Comparison of ENCODE assay signal across 8 mouse cellular contexts in the genomic region with DNA sequence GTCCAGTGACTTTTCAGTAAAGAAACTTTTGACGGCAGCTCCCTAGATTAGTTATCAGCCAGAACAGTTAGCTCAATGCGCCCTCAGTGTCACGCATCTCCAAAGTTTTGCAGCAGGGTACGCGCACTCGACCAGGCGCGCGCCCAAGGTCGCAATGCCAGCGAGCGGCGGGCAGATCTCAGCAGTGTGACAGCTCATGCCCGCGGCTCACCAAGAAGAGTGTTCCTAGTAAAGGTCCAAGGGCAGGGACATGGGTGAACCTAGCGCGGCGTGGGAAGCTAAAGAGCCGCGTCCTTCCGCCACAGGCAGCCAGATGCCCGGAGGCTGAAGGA. TPM values are rescaled to one million over a fixed set of nuclear protein-coding genes. Genes with fewer than 3 reads are reported as not detected.
A peak's percentile ranks its signal among the peaks of the same experiment; 100 is the strongest.
DNase-seq lines count a peak whose midpoint lies in the region; ATAC-seq and TF ChIP-seq lines count a peak whose summit lies in the region.

No protein-coding gene starts in this region.

- DNase-seq in heart, adult 2 months: no peak
- DNase-seq in heart, adult 9 months (ENCODE audit: low spot score in 2 of 2): no peak
- DNase-seq in thymus, postnatal 14 days: peak; percentile 71
- no peak for DNase-seq in thymus, postnatal 0 days (ENCODE audit: low spot score)
- no peak for DNase-seq in midbrain, postnatal 0 days (ENCODE audit: low spot score)
- DNase-seq in gastrocnemius, postnatal 10 days: no peak
- DNase-seq in kidney, postnatal 10 days: no peak

- no peak for TF ChIP-seq POLR2A in heart, adult 2 months (IDR thresholded peaks at IDR 0.05; ENCODE audit: insufficient read depth, low read depth, low read length)

- TF ChIP-seq CTCF in heart, adult 2 months (IDR thresholded peaks at IDR 0.05): no peak
- no peak for TF ChIP-seq CTCF in midbrain, postnatal 0 days (IDR thresholded peaks at IDR 0.05)

- H3K36me3 ChIP-seq in heart, adult 2 months (ENCODE audit: control insufficient read depth, insufficient read depth, low read length): no peaks in the 10 kb centered on the region
- no peaks in the 10 kb centered on the region for H3K36me3 ChIP-seq in midbrain, postnatal 0 days (ENCODE audit: insufficient read depth, low read length)

- WGBS in heart, adult 2 months: under 1% methylated on average over 22 of the region's 22 CpGs
- under 1% methylated on average over 22 of the region's 22 CpGs for WGBS in midbrain, postnatal 0 days

- peak; percentile 31 for ATAC-seq in inflammation-experienced regulatory T-cells, adult 6 months
- peak; percentile 45 for ATAC-seq in midbrain, postnatal 0 days (ENCODE audit: low FRiP score)

- peaks cover 3% of the 10 kb centered on the region for H3K4me1 ChIP-seq in heart, adult 2 months (ENCODE audit: control insufficient read depth, insufficient read depth, low read length)
- peaks cover 6% of the 10 kb centered on the region; the same call in 1 of the 2 replicates for H3K4me1 ChIP-seq in midbrain, postnatal 0 days (ENCODE audit: insufficient read depth, low read length)

- TF ChIP-seq EP300 in heart, adult 2 months (IDR thresholded peaks at IDR 0.05; ENCODE audit: insufficient read depth, low read depth, low read length): no peak

- intact Hi-C loops in heart, adult 2 months (cut with DNase I): loop anchor here (1.0 to 5.0 kb wide), 4 partner anchors 22 to 236 kb away; a partner anchor contains a TSS

- H3K79me2 ChIP-seq in heart, adult 2 months (replicated peaks; ENCODE audit: control insufficient read depth, insufficient read depth, low read length): 0 out of 2 replicates have a peak, but pooled peaks cover 1% of the 10 kb centered on the region

- H3K27ac ChIP-seq in heart, adult 2 months: peak overlapping the region; percentile 92
- H3K27ac ChIP-seq in midbrain, postnatal 0 days (ENCODE audit: low read depth, low read length): peak overlapping the region; percentile 72; the same call in 1 of the 2 replicates

- peak overlapping the region; percentile 89 for H3K4me3 ChIP-seq in heart, adult 2 months
- H3K4me3 ChIP-seq in midbrain, postnatal 0 days (ENCODE audit: low read depth, low read length): peak overlapping the region; percentile 50

- H3K9me3 ChIP-seq in midbrain, postnatal 0 days (ENCODE audit: low read length): no peaks in the 10 kb centered on the region

- no peaks in the 10 kb centered on the region for H3K27me3 ChIP-seq in heart, adult 2 months (ENCODE audit: control insufficient read depth, insufficient read depth, low read length)
- H3K27me3 ChIP-seq in midbrain, postnatal 0 days (ENCODE audit: insufficient read depth, low read length): no peaks in the 10 kb centered on the region

- peak overlapping the region; percentile 62 for H3K4me2 ChIP-seq in midbrain, postnatal 0 days (ENCODE audit: low read depth, low read length, poor library complexity, severe bottlenecking)

- peak overlapping the region; percentile 77 for H3K9ac ChIP-seq in heart, adult 2 months (ENCODE audit: low read depth, low read length)
- H3K9ac ChIP-seq in midbrain, postnatal 0 days (replicated peaks; ENCODE audit: low read length, poor library complexity, severe bottlenecking): peak overlapping the region; percentile 55

RNA-seq across cellular contexts. Expression of a gene that starts 0.3 kb away (rescaled TPM):
- 10 to 100 TPM; 65.8 to 79.2 TPM for total RNA-seq in heart, adult 2 months (2021)
- 30.0 and 46.1 TPM in 2 replicates for polyA plus RNA-seq in heart, adult 2 months (2012; rRNA removed)
- 132 and 136 TPM in 2 replicates for polyA plus RNA-seq in thymus, postnatal 0 days (2015; fragmentation: Nextera tagmentation; extraction: Ambion mirVana)
- polyA plus RNA-seq in inflammation-experienced regulatory T-cells, adult 6 months (2017; shearing (Covaris generic)): 10 to 100 TPM; 23.1 to 79.6 (median 36.6) TPM
- total RNA-seq in midbrain, postnatal 0 days (2014; rRNA removed): 8.8 and 16.8 TPM in 2 replicates
- polyA plus RNA-seq in midbrain, postnatal 0 days (2015; fragmentation: Nextera tagmentation; extraction: Ambion mirVana): 24.8 and 24.9 TPM in 2 replicates
- 10 to 100 TPM; 22.2 to 24.1 TPM for total RNA-seq in gastrocnemius, postnatal 10 days (2021)

RNA-seq across cellular contexts. Expression of a gene that starts 0.6 kb away (rescaled TPM):
- under 1 TPM; 0.37 to 0.89 TPM for total RNA-seq in heart, adult 2 months (2021)
- 0.74 and 1.3 TPM in 2 replicates for polyA plus RNA-seq in heart, adult 2 months (2012; rRNA removed)
- 32.2 and 35.4 TPM in 2 replicates for polyA plus RNA-seq in thymus, postnatal 0 days (2015; fragmentation: Nextera tagmentation; extraction: Ambion mirVana)
- polyA plus RNA-seq in inflammation-experienced regulatory T-cells, adult 6 months (2017; shearing (Covaris generic)): 10 to 100 TPM in 1 of 3 experiments, 1 to 10 TPM in 2; 3.3 to 22.4 (median 3.9) TPM
- total RNA-seq in midbrain, postnatal 0 days (2014; rRNA removed): 2.6 and 3.3 TPM in 2 replicates
- polyA plus RNA-seq in midbrain, postnatal 0 days (2015; fragmentation: Nextera tagmentation; extraction: Ambion mirVana): 4.2 and 5.8 TPM in 2 replicates
- 1 to 10 TPM; 3.1 to 5.2 TPM for total RNA-seq in gastrocnemius, postnatal 10 days (2021)

RNA-seq across cellular contexts. Expression of a gene that starts 22.2 kb away (rescaled TPM):
- total RNA-seq in heart, adult 2 months (2021): 10 to 100 TPM; 14.4 to 16.5 TPM
- 9.3 and 14.5 TPM in 2 replicates for polyA plus RNA-seq in heart, adult 2 months (2012; rRNA removed)
- 12.5 and 13.1 TPM in 2 replicates for polyA plus RNA-seq in thymus, postnatal 0 days (2015; fragmentation: Nextera tagmentation; extraction: Ambion mirVana)
- polyA plus RNA-seq in inflammation-experienced regulatory T-cells, adult 6 months (2017; shearing (Covaris generic)): 1 to 10 TPM; 7.5 to 9.0 (median 7.7) TPM
- 45.3 and 47.1 TPM in 2 replicates for total RNA-seq in midbrain, postnatal 0 days (2014; rRNA removed)
- 20.1 and 22.7 TPM in 2 replicates for polyA plus RNA-seq in midbrain, postnatal 0 days (2015; fragmentation: Nextera tagmentation; extraction: Ambion mirVana)
- total RNA-seq in gastrocnemius, postnatal 10 days (2021): 10 to 100 TPM; 12.0 to 14.5 TPM

RNA-seq across cellular contexts. Expression of a gene that starts 57.8 kb away (rescaled TPM):
- under 1 TPM; 0.44 to 0.68 TPM for total RNA-seq in heart, adult 2 months (2021)
- polyA plus RNA-seq in heart, adult 2 months (2012; rRNA removed): 0.35 and 0.41 TPM in 2 replicates
- polyA plus RNA-seq in thymus, postnatal 0 days (2015; fragmentation: Nextera tagmentation; extraction: Ambion mirVana): 0.69 and 0.95 TPM in 2 replicates
- polyA plus RNA-seq in inflammation-experienced regulatory T-cells, adult 6 months (2017; shearing (Covaris generic)): under 1 TPM in 1 of 3 experiments, not detected in 2; 0.25 TPM
- 6.1 and 11.0 TPM in 2 replicates for total RNA-seq in midbrain, postnatal 0 days (2014; rRNA removed)
- 7.8 and 8.4 TPM in 2 replicates for polyA plus RNA-seq in midbrain, postnatal 0 days (2015; fragmentation: Nextera tagmentation; extraction: Ambion mirVana)
- under 1 TPM; 0.14 to 0.23 TPM for total RNA-seq in gastrocnemius, postnatal 10 days (2021)
